Mouse (Mus musculus) MEL (cell line): ENCODE measurements around the gene Parp9. TPM values are rescaled to one million over a fixed set of nuclear protein-coding genes. Genes with fewer than 3 reads are reported as not detected.
A peak's percentile ranks its signal among the peaks of the same experiment; 100 is the strongest.

Source experiments
- DNase-seq: peaks from one replicate; pipeline ENCODE4 v3.0.0; 2011; ENCODE audit warnings: low read depth, low spot score
- H3K27ac ChIP-seq: 2 replicates; pipeline ENCODE4 v1.5.1; 2012; ENCODE audit warnings: low read depth, mild to moderate bottlenecking, control low read depth, low read length, moderate library complexity; ENCODE audit not compliant: control insufficient read depth
- H3K27me3 ChIP-seq, 2 experiments: fragments of 150-350 bp in 1 of 2; sonication (generic) in 1 of 2; 2 replicates each; pipeline ENCODE4 v1.6.1; 2012; ENCODE audit warnings: low read length in 2 of 2, mild to moderate bottlenecking in 2 of 2, improper control_type of control experiment in 1 of 2, moderate library complexity in 1 of 2; ENCODE audit not compliant: insufficient read depth in 2 of 2, control insufficient read depth in 1 of 2
- H3K36me3 ChIP-seq, 2 experiments: 2 replicates each; pipeline ENCODE4 v1.6.1; 2012 to 2014; ENCODE audit warnings: low read length in 2 of 2, improper control_type of control experiment in 1 of 2, inconsistent platforms in 1 of 2, mild to moderate bottlenecking in 1 of 2; ENCODE audit not compliant: insufficient read depth in 2 of 2, control insufficient read depth in 1 of 2
- H3K4me1 ChIP-seq, 2 experiments: fragments of 150-350 bp in 1 of 2; sonication (generic) in 1 of 2; 2 replicates each; pipeline ENCODE4 v1.6.1; 2012; ENCODE audit warnings: low read length in 2 of 2, improper control_type of control experiment in 1 of 2, mild to moderate bottlenecking in 1 of 2; ENCODE audit not compliant: insufficient read depth in 2 of 2, control insufficient read depth in 1 of 2
- H3K4me3 ChIP-seq, 2 experiments: fragments of 150-350 bp in 1 of 2; sonication (generic) in 1 of 2; 2 replicates each; pipeline ENCODE4 v1.5.1; 2012; ENCODE audit warnings: low read depth in 2 of 2, low read length in 2 of 2, mild to moderate bottlenecking in 2 of 2, moderate library complexity in 2 of 2, control low read depth in 1 of 2, improper control_type of control experiment in 1 of 2; ENCODE audit not compliant: control insufficient read depth in 1 of 2, insufficient read depth in 1 of 2
- H3K79me2 ChIP-seq: 2 replicates; pipeline ENCODE4 v1.6.1; 2012; ENCODE audit warnings: mild to moderate bottlenecking, low read length, moderate library complexity; ENCODE audit not compliant: control insufficient read depth, poor library complexity, insufficient read depth
- H3K9ac ChIP-seq: 2 replicates; pipeline ENCODE4 v1.6.1; 2012; ENCODE audit warnings: low read depth, mild to moderate bottlenecking, control low read depth, low read length, moderate library complexity; ENCODE audit not compliant: control insufficient read depth, poor library complexity, severe bottlenecking
- H3K9me3 ChIP-seq: fragments of 150-350 bp; sonication (generic); replicated peaks from 2 replicates; pipeline ENCODE4 v1.6.1; 2012; ENCODE audit warnings: mild to moderate bottlenecking, low read length, improper control_type of control experiment, moderate library complexity; ENCODE audit not compliant: insufficient read depth
- CHD1 ChIP-seq: IDR thresholded peaks from 2 replicates; pipeline ENCODE4 v1.6.1; 2012; ENCODE audit warnings: low read depth, mild to moderate bottlenecking, inconsistent platforms, low read length, improper control_type of control experiment
- CTCF ChIP-seq, 3 experiments: IDR thresholded peaks in 2 of 3; conservative IDR thresholded peaks in 1 of 3; 2 replicates each; pipeline ENCODE4 v1.5.1; 2011 to 2012; ENCODE audit warnings: low read length in 3 of 3, low read depth in 2 of 3, mild to moderate bottlenecking in 2 of 3, improper control_type of control experiment in 1 of 3, inconsistent platforms in 1 of 3, mixed read lengths in 1 of 3, moderate library complexity in 1 of 3; ENCODE audit not compliant: control insufficient read depth in 1 of 3, insufficient read depth in 1 of 3, poor library complexity in 1 of 3, severe bottlenecking in 1 of 3
- EP300 ChIP-seq, 2 experiments: IDR thresholded peaks; 2 replicates each; pipeline ENCODE4 v1.6.1; 2011; ENCODE audit warnings: improper control_type of control experiment in 2 of 2, low read length in 2 of 2, low read depth in 1 of 2, mild to moderate bottlenecking in 1 of 2
- ETS1 ChIP-seq: IDR thresholded peaks from 2 replicates; pipeline ENCODE4 v1.6.1; 2012; ENCODE audit warnings: low read depth, mild to moderate bottlenecking, inconsistent platforms, low read length, improper control_type of control experiment, moderate library complexity
- GABPA ChIP-seq: IDR thresholded peaks from 2 replicates; pipeline ENCODE4 v1.6.1; 2012; ENCODE audit warnings: low read depth, mild to moderate bottlenecking, inconsistent platforms, low read length, improper control_type of control experiment, moderate library complexity
- HCFC1 ChIP-seq: IDR thresholded peaks from 2 replicates; pipeline ENCODE4 v1.6.1; 2012; ENCODE audit warnings: low read depth, mild to moderate bottlenecking, inconsistent platforms, low read length, improper control_type of control experiment, moderate library complexity
- JUND ChIP-seq: IDR thresholded peaks from 2 replicates; pipeline ENCODE4 v1.6.1; 2011; ENCODE audit warnings: low read depth, mild to moderate bottlenecking, improper control_type of control experiment, low read length
- MAX ChIP-seq: IDR thresholded peaks from 2 replicates; pipeline ENCODE4 v1.6.1; 2011; ENCODE audit warnings: low read length, improper control_type of control experiment
- MEF2A ChIP-seq: IDR thresholded peaks from 2 replicates; pipeline ENCODE4 v1.6.1; 2014; ENCODE audit warnings: low read depth, mild to moderate bottlenecking, inconsistent platforms, low read length, improper control_type of control experiment; ENCODE audit not compliant: poor library complexity, insufficient replicate concordance, severe bottlenecking; ENCODE audit errors: extremely low read depth
- MXI1 ChIP-seq: IDR thresholded peaks from 2 replicates; pipeline ENCODE4 v1.6.1; 2011; ENCODE audit warnings: mild to moderate bottlenecking, low read depth, low read length, improper control_type of control experiment
- MYC ChIP-seq: IDR thresholded peaks from 2 replicates; pipeline ENCODE4 v1.6.1; 2011; ENCODE audit warnings: low read depth, mild to moderate bottlenecking, low read length, improper control_type of control experiment, moderate library complexity
- NELFE ChIP-seq: IDR thresholded peaks from 2 replicates; pipeline ENCODE4 v1.6.1; 2011; ENCODE audit warnings: low read depth, low read length, improper control_type of control experiment
- NRF1 ChIP-seq: IDR thresholded peaks from 2 replicates; pipeline ENCODE4 v1.6.1; 2014; ENCODE audit warnings: low read depth, mild to moderate bottlenecking, inconsistent platforms, low read length, improper control_type of control experiment, moderate library complexity; ENCODE audit not compliant: poor library complexity, insufficient read depth, severe bottlenecking
- POLR2AphosphoS5 ChIP-seq: IDR thresholded peaks from 2 replicates; pipeline ENCODE4 v1.6.1; 2012; ENCODE audit warnings: low read depth, borderline replicate concordance, mild to moderate bottlenecking, inconsistent platforms, low read length, moderate library complexity, mixed read lengths
- RCOR1 ChIP-seq: IDR thresholded peaks from 2 replicates; pipeline ENCODE4 v1.6.1; 2012; ENCODE audit warnings: low read depth, mild to moderate bottlenecking, inconsistent platforms, low read length, improper control_type of control experiment
- SMC3 ChIP-seq: IDR thresholded peaks from 2 replicates; pipeline ENCODE4 v1.6.1; 2011; ENCODE audit warnings: low read depth, low read length, improper control_type of control experiment
- USF1 ChIP-seq: IDR thresholded peaks from 2 replicates; pipeline ENCODE4 v1.6.1; 2014; ENCODE audit warnings: low read depth, mild to moderate bottlenecking, inconsistent platforms, low read length, improper control_type of control experiment, moderate library complexity
- USF2 ChIP-seq, 2 experiments: IDR thresholded peaks; 2 replicates each; pipeline ENCODE4 v1.6.1; 2011 to 2012; ENCODE audit warnings: improper control_type of control experiment in 2 of 2, low read length in 2 of 2, borderline replicate concordance in 1 of 2, inconsistent platforms in 1 of 2, low read depth in 1 of 2, mild to moderate bottlenecking in 1 of 2; ENCODE audit not compliant: insufficient read depth in 1 of 2
- ZNF384 ChIP-seq: IDR thresholded peaks from 2 replicates; pipeline ENCODE4 v1.6.1; 2012; ENCODE audit warnings: low read depth, mild to moderate bottlenecking, inconsistent platforms, low read length, improper control_type of control experiment
- polyA plus RNA-seq, 2 experiments: library from polyadenylated mRNA; stranded (reverse) in 1 of 2; unstranded in 1 of 2; fragments of >175 nt in 1 of 2; fragments of >200 nt in 1 of 2; gene quantifications; 2 replicates each; pipeline versions ENCODE4 v1.2.1 to v1.2.4; 2012; ENCODE audit warnings: low replicate concordance in 2 of 2, low read depth in 1 of 2; ENCODE audit not compliant: insufficient read length in 2 of 2, insufficient read depth in 1 of 2, missing spikeins in 1 of 2
- total RNA-seq: library from RNA; depleted of rRNA; stranded (reverse); fragments of 300-350 nt; gene quantifications from 2 replicates; pipeline ENCODE4 v1.2.3, GENCODE M21; 2012

Gene Parp9
- total and polyA plus RNA-seq, 3 experiments, result 3.4 to 5.3 TPM; not detected in 1

GRCm38 (mm10) chr16:35967319-35967718, 29.0 kb downstream of the Parp9 start:
- H3K27me3 ChIP-seq, result no peaks in the 10 kb centered on the region
- TF ChIP-seq CTCF (IDR thresholded peaks at IDR 0.05 in 2 of 3, conservative IDR thresholded peaks at IDR 0.05 in 1 of 3; ENCODE audit: control insufficient read depth in 1 of 3, insufficient read depth in 1 of 3, low read depth in 2 of 3, low read length in 3 of 3, poor library complexity in 1 of 3, severe bottlenecking in 1 of 3), result 0 out of 6 replicates have a peak, but pooled peaks of 1 of the 3 experiments have one; percentile 8
- TF ChIP-seq USF1, result no peak
- 0 out of 2 replicates have a peak, but pooled peaks have one; percentile 54 for TF ChIP-seq ZNF384
- TF ChIP-seq NELFE, result no peak
- TF ChIP-seq CHD1, result no peak
- no peak for TF ChIP-seq JUND
- TF ChIP-seq SMC3, result 0 out of 2 replicates have a peak, but pooled peaks have one; percentile 10
- TF ChIP-seq USF2 (IDR thresholded peaks at IDR 0.05; ENCODE audit: borderline replicate concordance in 1 of 2, insufficient read depth in 1 of 2, low read depth in 1 of 2, low read length in 2 of 2), result no peak
- no peak for TF ChIP-seq EP300 (IDR thresholded peaks at IDR 0.05; ENCODE audit: low read depth in 1 of 2, low read length in 2 of 2)
- no peaks in the 10 kb centered on the region for H3K79me2 ChIP-seq
- H3K9ac ChIP-seq, result no peak overlapping the region
- DNase-seq, result no peak
- no peak overlapping the region for H3K27ac ChIP-seq
- H3K36me3 ChIP-seq, result peaks cover 0 to 2% of the 10 kb centered on the region in 2 experiments; a peak in 2 of 4 replicates
- H3K4me1 ChIP-seq, result no peaks in the 10 kb centered on the region
- no peaks in the 10 kb centered on the region for H3K9me3 ChIP-seq
- no peak overlapping the region for H3K4me3 ChIP-seq

GRCm38 (mm10) chr16:35968149-35968548, 29.9 kb downstream of the Parp9 start:
- Histone ChIP-seq H3K27me3 (no peaks in the 10 kb centered on the region), H3K9ac (no peak overlapping the region), H3K9me3 (no peaks in the 10 kb centered on the region), H3K4me1 (no peaks in the 10 kb centered on the region), H3K4me3 (no peak overlapping the region), H3K27ac (no peak overlapping the region), H3K79me2 (no peaks in the 10 kb centered on the region), H3K36me3 (peaks cover 0 to 2% of the 10 kb centered on the region in 2 experiments; a peak in 2 of 4 replicates)
- no peak for DNase-seq
- no peak for TF ChIP-seq MYC
- TF ChIP-seq NRF1, result no peak
- TF ChIP-seq MXI1, result no peak
- no peak for TF ChIP-seq MEF2A
- no peak for TF ChIP-seq GABPA
- no peak for TF ChIP-seq HCFC1
- TF ChIP-seq USF2 (IDR thresholded peaks at IDR 0.05; ENCODE audit: borderline replicate concordance in 1 of 2, insufficient read depth in 1 of 2, low read depth in 1 of 2, low read length in 2 of 2), result no peak
- TF ChIP-seq MAX, result no peak
- no peak for TF ChIP-seq ZNF384
- TF ChIP-seq POLR2AphosphoS5, result no peak
- no peak for TF ChIP-seq ETS1
- TF ChIP-seq RCOR1, result no peak
